Mouse (Mus musculus) liver, adult 2 months (tissue): ENCODE data around the gene Hes7.
A peak's percentile ranks its signal among the peaks of the same experiment; 100 is the strongest.

ENCODE experiments used
- CTCF ChIP-seq: fragments of 200-500 bp; IDR thresholded peaks from 2 replicates; pipeline ENCODE4 v1.5.1; 2011; ENCODE audit warnings: low read depth, low read length, control low read depth
- POLR2A ChIP-seq: fragments of 200-500 bp; IDR thresholded peaks from 2 replicates; pipeline ENCODE4 v1.6.1; 2011; ENCODE audit warnings: low read length, control low read depth; ENCODE audit not compliant: insufficient read depth; ENCODE audit errors: extremely low read depth

- TF ChIP-seq POLR2A (peak; percentile 50; the same call in 1 of the 2 replicates), CTCF (no peak)
These were observed 46.9 kb upstream of the Hes7 start for GRCm38 (mm10) chr11:69073065-69073888.
